ENCODE assay signal across 17 mouse cellular contexts in the genomic region with DNA sequence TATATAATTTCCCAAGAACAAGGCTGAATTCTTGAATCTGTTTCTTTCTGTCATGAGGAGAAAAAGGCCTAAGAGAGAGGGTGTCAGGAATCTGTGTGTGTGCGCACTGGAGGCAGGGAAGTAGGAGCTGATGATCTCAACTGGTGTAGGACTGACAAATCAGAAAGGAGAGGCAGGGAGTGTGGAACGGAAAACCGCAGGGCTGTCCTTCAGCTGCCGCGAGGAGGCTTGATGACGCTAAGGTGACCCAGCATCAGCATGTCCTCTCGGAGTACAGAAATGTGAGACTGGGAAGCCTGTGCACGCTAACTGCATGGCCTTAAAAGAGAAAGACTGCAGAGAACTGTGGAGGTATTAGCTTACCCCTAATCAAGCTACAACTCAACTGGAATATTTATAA. TPM values are rescaled to one million over a fixed set of nuclear protein-coding genes. Genes with fewer than 3 reads are reported as not detected.
DNase-seq lines count a peak whose midpoint lies in the region; ATAC-seq lines count a peak whose summit lies in the region.
"Had no signal": no experiment of that assay in that cellular context is flagged by ENCODE, and none has a peak within 500 bp of the region (broad histone marks: within the 10 kb centered on the region; RNA-seq: fewer than 3 reads in every experiment).

No protein-coding gene starts in this region.

- peak; percentile 43 for DNase-seq in gastrocnemius, adult 18-20 months (ENCODE audit: low spot score)
- no peak for DNase-seq in gastrocnemius, postnatal 10 days
- DNase-seq in adrenal gland, adult 2 months, result peak; percentile 66
- peak; percentile 18 for DNase-seq in c-Kit-positive CD71-negative TER-119-negative erythroid progenitor cells, embryonic 14.5 days (ENCODE audit: low read depth)
- no peak for DNase-seq in testis, postnatal 10 days (ENCODE audit: low spot score)
- no peak for DNase-seq in neural tube, embryonic 10.5 days (ENCODE audit: extremely low spot score, low spot score)
- DNase-seq: cerebellum, postnatal 10 days; kidney, adult 8-10 months; kidney, postnatal 25 days; thymus, postnatal 14 days had no signal

- no peaks in the 10 kb centered on the region for H3K9me3 ChIP-seq in midbrain, embryonic 15.5 days
- H3K9me3 ChIP-seq: liver, embryonic 15.5 days; midbrain, embryonic 12.5 days had no signal

- no peaks in the 10 kb centered on the region for H3K27me3 ChIP-seq in midbrain, embryonic 15.5 days (replicated peaks)
- H3K27me3 ChIP-seq: CH12.LX; liver, embryonic 15.5 days; midbrain, embryonic 12.5 days had no signal

- 87% methylated on average over 8 of the region's 8 CpGs for WGBS in midbrain, embryonic 15.5 days

- no peak overlapping the region for H3K27ac ChIP-seq in midbrain, embryonic 15.5 days
- H3K27ac ChIP-seq: liver, embryonic 15.5 days; midbrain, embryonic 12.5 days had no signal

- H3K4me1 ChIP-seq in midbrain, embryonic 15.5 days, result no peaks in the 10 kb centered on the region
- H3K4me1 ChIP-seq: liver, embryonic 15.5 days; midbrain, embryonic 12.5 days had no signal

- H3K36me3 ChIP-seq in midbrain, embryonic 15.5 days (replicated peaks), result 0 out of 2 replicates have a peak, but pooled peaks cover 5% of the 10 kb centered on the region
- H3K36me3 ChIP-seq: midbrain, embryonic 12.5 days had no signal

- no peak overlapping the region for H3K9ac ChIP-seq in midbrain, embryonic 15.5 days
- H3K9ac ChIP-seq: liver, embryonic 15.5 days; midbrain, embryonic 12.5 days had no signal

- no peak overlapping the region for H3K4me3 ChIP-seq in midbrain, embryonic 15.5 days
- H3K4me3 ChIP-seq: liver, embryonic 15.5 days; midbrain, embryonic 12.5 days; myocyte had no signal

- no peak overlapping the region for H3K4me2 ChIP-seq in midbrain, embryonic 15.5 days
- H3K4me2 ChIP-seq: liver, embryonic 15.5 days; midbrain, embryonic 12.5 days had no signal

- peak; percentile 90 to 91 for ATAC-seq in hematopoietic stem cell, adult 5-6 weeks (replicated peaks in 1 of 2; ENCODE audit: insufficient read depth in 1 of 2, low FRiP score in 2 of 2, low TSS enrichment in 1 of 2, low read depth in 1 of 2, poor library complexity in 2 of 2, severe bottlenecking in 2 of 2)
- no peak for ATAC-seq in midbrain, embryonic 15.5 days (replicated peaks)
- ATAC-seq: lung, postnatal 0 days had no signal

RNA-seq across cellular contexts. Expression of a gene that starts 46.7 kb away (rescaled TPM):
- 100 to 1,000 TPM; 106 to 173 TPM for total RNA-seq in gastrocnemius, adult 18-20 months (2021)
- 100 to 1,000 TPM in 1 of 2 experiments, 10 to 100 TPM in 1; 83.0 to 129 TPM for total RNA-seq in gastrocnemius, postnatal 10 days (2021)
- 100 to 1,000 TPM in 1 of 2 experiments, 10 to 100 TPM in 1; 95.7 to 121 TPM for total RNA-seq in adrenal gland, adult 2 months (2021)
- 12.1 and 17.1 TPM in 2 replicates for polyA plus RNA-seq in adrenal gland, adult 2 months (2012; rRNA removed)
- total RNA-seq in hematopoietic stem cell, adult 5-6 weeks (2017), result 85.5 and 129 TPM in 2 replicates
- polyA plus RNA-seq in midbrain, embryonic 15.5 days (2015; fragmentation: Nextera tagmentation; extraction: Ambion mirVana), result 37.8 and 39.0 TPM in 2 replicates

Comparison
In these comparisons a context has a peak if more than half of its experiments do, and no peak if none do; other contexts are left out.
1. DNase-seq: peak in gastrocnemius, adult 18-20 months (single experiment), adrenal gland, adult 2 months (single experiment) and c-Kit-positive CD71-negative TER-119-negative erythroid progenitor cells, embryonic 14.5 days (single experiment); none in gastrocnemius, postnatal 10 days (single experiment), testis, postnatal 10 days (single experiment) and neural tube, embryonic 10.5 days (single experiment).